ENCODE assay signal across 22 mouse cellular contexts in genomic region chr9:73603921-73604320, GRCm38 (mm10).
DNase-seq lines count a peak whose midpoint lies in the region; ATAC-seq and TF ChIP-seq lines count a peak whose summit lies in the region.
"Had no signal": no experiment of that assay in that cellular context is flagged by ENCODE, and none has a peak within 500 bp of the region (broad histone marks: within the 10 kb centered on the region; RNA-seq: fewer than 3 reads in every experiment).

No protein-coding gene starts in this region.

- peak overlapping the region; percentile 96 for H3K27ac ChIP-seq in cerebellum, adult 2 months (ENCODE audit: insufficient read depth, low read length)
- no peak overlapping the region for H3K27ac ChIP-seq in intestine, embryonic 16.5 days (ENCODE audit: low read length)
- no peak overlapping the region for H3K27ac ChIP-seq in midbrain, embryonic 14.5 days (replicated peaks; ENCODE audit: low read depth, low read length)
- H3K27ac ChIP-seq: embryonic facial prominence, embryonic 10.5 days; forebrain, embryonic 13.5 days; heart, embryonic 10.5 days; hindbrain, embryonic 12.5 days had no signal

- no peak overlapping the region for H3K9ac ChIP-seq in intestine, embryonic 16.5 days (ENCODE audit: low read depth, low read length)
- no peak overlapping the region for H3K9ac ChIP-seq in midbrain, embryonic 14.5 days (replicated peaks; ENCODE audit: low read length)
- H3K9ac ChIP-seq: forebrain, embryonic 13.5 days; forebrain, postnatal 0 days; hindbrain, embryonic 12.5 days had no signal

- H3K4me1 ChIP-seq in cerebellum, adult 2 months (ENCODE audit: control insufficient read depth, insufficient read depth, low read length), result peaks cover 8% of the 10 kb centered on the region
- no peaks in the 10 kb centered on the region for H3K4me1 ChIP-seq in intestine, embryonic 16.5 days (ENCODE audit: control insufficient read depth, insufficient read depth, low read length)
- H3K4me1 ChIP-seq in midbrain, embryonic 14.5 days (ENCODE audit: control insufficient read depth, insufficient read depth, low read length), result no peaks in the 10 kb centered on the region
- H3K4me1 ChIP-seq: embryonic facial prominence, embryonic 10.5 days; forebrain, embryonic 13.5 days; heart, embryonic 10.5 days; hindbrain, embryonic 12.5 days had no signal

- no peak for DNase-seq in cerebellum, postnatal 4 days (ENCODE audit: low spot score in 2 of 2)
- DNase-seq in cerebellum, adult 2 months, result peak; percentile 64 to 78
- DNase-seq in cerebellum, postnatal 10 days, result peak; percentile 65 to 69
- no peak for DNase-seq in right cerebral cortex, postnatal 4 days
- no peak for DNase-seq in midbrain, embryonic 14.5 days
- DNase-seq: adrenal gland, adult 8-10 months; B cell, adult 2 months; forebrain, postnatal 0 days; gastrocnemius, postnatal 14 days; heart, postnatal 10 days; heart, postnatal 4 days; kidney, adult 11 months had no signal

- TF ChIP-seq POLR2A in cerebellum, adult 2 months (IDR thresholded peaks at IDR 0.05; ENCODE audit: borderline replicate concordance, insufficient read depth, low read length), result no peak

- no peak overlapping the region for H3K4me2 ChIP-seq in intestine, embryonic 16.5 days (ENCODE audit: low read depth, low read length)
- no peak overlapping the region for H3K4me2 ChIP-seq in midbrain, embryonic 14.5 days (ENCODE audit: low read length)
- H3K4me2 ChIP-seq: forebrain, embryonic 13.5 days; hindbrain, embryonic 12.5 days had no signal

- H3K4me3 ChIP-seq in cerebellum, adult 2 months (replicated peaks; ENCODE audit: insufficient read depth, low read depth, low read length), result no peak overlapping the region
- no peak overlapping the region for H3K4me3 ChIP-seq in intestine, embryonic 16.5 days (ENCODE audit: low read length)
- no peak overlapping the region for H3K4me3 ChIP-seq in midbrain, embryonic 14.5 days (replicated peaks; ENCODE audit: low read depth, low read length)
- H3K4me3 ChIP-seq: embryonic facial prominence, embryonic 10.5 days; forebrain, embryonic 13.5 days; heart, embryonic 10.5 days; hindbrain, embryonic 12.5 days had no signal

- peak; percentile 76; the same call in 1 of the 2 replicates for ATAC-seq in cerebellum, adult (ENCODE audit: insufficient number of reproducible peaks, low FRiP score, low TSS enrichment)
- no peak for ATAC-seq in intestine, embryonic 16.5 days
- ATAC-seq in midbrain, embryonic 14.5 days (ENCODE audit: low FRiP score, low TSS enrichment), result no peak
- ATAC-seq: CD4-positive, CD25-positive, alpha-beta regulatory T cell, adult 4 months; forebrain, embryonic 13.5 days; forebrain, postnatal 0 days; hindbrain, embryonic 16.5 days; inflammation-experienced regulatory T-cells, adult 6 months had no signal

- no peaks in the 10 kb centered on the region for H3K36me3 ChIP-seq in intestine, embryonic 16.5 days (ENCODE audit: control insufficient read depth, insufficient read depth, low read length)
- no peaks in the 10 kb centered on the region for H3K36me3 ChIP-seq in midbrain, embryonic 14.5 days (ENCODE audit: control insufficient read depth, insufficient read depth, low read length)
- H3K36me3 ChIP-seq: embryonic facial prominence, embryonic 10.5 days; G1E; heart, embryonic 10.5 days; hindbrain, embryonic 12.5 days had no signal

- H3K27me3 ChIP-seq in cerebellum, adult 2 months (ENCODE audit: control insufficient read depth, insufficient read depth, low read length), result no peaks in the 10 kb centered on the region
- no peaks in the 10 kb centered on the region for H3K27me3 ChIP-seq in intestine, embryonic 16.5 days (replicated peaks; ENCODE audit: control insufficient read depth, insufficient read depth, low read length)
- H3K27me3 ChIP-seq in midbrain, embryonic 14.5 days (ENCODE audit: control insufficient read depth, insufficient read depth, low read length), result no peaks in the 10 kb centered on the region
- H3K27me3 ChIP-seq: forebrain, embryonic 13.5 days; hindbrain, embryonic 12.5 days had no signal

- no peaks in the 10 kb centered on the region for H3K9me3 ChIP-seq in intestine, embryonic 16.5 days (ENCODE audit: control insufficient read depth, low read length)
- H3K9me3 ChIP-seq in midbrain, embryonic 14.5 days (ENCODE audit: control insufficient read depth, low read length), result no peaks in the 10 kb centered on the region
- H3K9me3 ChIP-seq: embryonic facial prominence, embryonic 10.5 days; forebrain, embryonic 13.5 days; G1E; heart, embryonic 10.5 days; hindbrain, embryonic 12.5 days had no signal

- 19% methylated on average over 1 of the region's 1 CpGs for WGBS in cerebellum, adult 2 months
- WGBS in intestine, embryonic 16.5 days, result 71% methylated on average over 1 of the region's 1 CpGs
- 71% methylated on average over 1 of the region's 1 CpGs for WGBS in midbrain, embryonic 14.5 days

- TF ChIP-seq CTCF in cerebellum, adult 2 months (IDR thresholded peaks at IDR 0.05; ENCODE audit: borderline replicate concordance, insufficient read depth, low read depth, low read length), result 0 out of 2 replicates have a peak, but pooled peaks have one; percentile 1

Comparison
In these comparisons a context has a peak if more than half of its experiments do, and no peak if none do; other contexts are left out.
1. DNase-seq: peak in cerebellum, adult 2 months (2 of 2) and cerebellum, postnatal 10 days (2 of 2); none in cerebellum, postnatal 4 days (0 of 2), right cerebral cortex, postnatal 4 days (single experiment) and midbrain, embryonic 14.5 days (single experiment).